Mouse (Mus musculus) ES-E14 (cell line): Measurements from ENCODE around the gene Opa3. TPM values are rescaled to one million over a fixed set of nuclear protein-coding genes. Genes with fewer than 3 reads are reported as not detected.
A peak's percentile ranks its signal among the peaks of the same experiment; 100 is the strongest.

Experiments used
- DNase-seq: peaks from one replicate; pipeline ENCODE4 v3.0.0-alpha.2; 2013; ENCODE audit warnings: low read depth, low spot score
- H3K27ac ChIP-seq: 2 replicates; pipeline ENCODE4 v1.5.1; 2012; ENCODE audit warnings: low read depth, mild to moderate bottlenecking, low read length, moderate library complexity, mixed read lengths; ENCODE audit not compliant: poor library complexity, insufficient read depth, severe bottlenecking
- H3K36me3 ChIP-seq: 2 replicates; pipeline ENCODE4 v1.6.1; 2012; ENCODE audit warnings: mild to moderate bottlenecking, low read length, moderate library complexity, mixed read lengths; ENCODE audit not compliant: control insufficient read depth, poor library complexity, insufficient read depth, severe bottlenecking
- H3K4me1 ChIP-seq, 2 experiments: fragments of 150-350 bp in 1 of 2; sonication (generic) in 1 of 2; 2 replicates each; pipeline ENCODE4 v1.6.1; 2012; ENCODE audit warnings: low read length in 2 of 2, mild to moderate bottlenecking in 1 of 2, mixed read lengths in 1 of 2; ENCODE audit not compliant: control insufficient read depth in 2 of 2, insufficient read depth in 2 of 2, poor library complexity in 1 of 2
- H3K4me3 ChIP-seq, 2 experiments: fragments of 150-350 bp in 1 of 2; sonication (generic) in 1 of 2; 2 replicates each; pipeline ENCODE4 v1.5.1; 2012; ENCODE audit warnings: low read length in 2 of 2, low read depth in 1 of 2, mild to moderate bottlenecking in 1 of 2, mixed read lengths in 1 of 2; ENCODE audit not compliant: insufficient read depth in 1 of 2, poor library complexity in 1 of 2, severe bottlenecking in 1 of 2
- H3K9ac ChIP-seq: 2 replicates; pipeline ENCODE4 v1.6.1; 2012; ENCODE audit warnings: low read depth, mild to moderate bottlenecking, low read length, mixed read lengths; ENCODE audit not compliant: poor library complexity, insufficient read depth, severe bottlenecking
- H3K9me3 ChIP-seq: fragments of 150-350 bp; sonication (generic); 2 replicates; pipeline ENCODE4 v1.6.1; 2012; ENCODE audit warnings: low read depth, mild to moderate bottlenecking, low read length; ENCODE audit not compliant: control insufficient read depth, insufficient read depth
- CHD2 ChIP-seq: IDR thresholded peaks from 2 replicates; pipeline ENCODE4 v1.6.1; 2014; ENCODE audit warnings: mild to moderate bottlenecking, low read depth, low read length, inconsistent platforms
- HCFC1 ChIP-seq: IDR thresholded peaks from 2 replicates; pipeline ENCODE4 v1.6.1; 2012; ENCODE audit warnings: low read length, inconsistent platforms, borderline replicate concordance; ENCODE audit not compliant: insufficient read depth
- MAFK ChIP-seq: IDR thresholded peaks from 2 replicates; pipeline ENCODE4 v1.6.1; 2014; ENCODE audit warnings: mild to moderate bottlenecking, low read depth, low read length, inconsistent platforms; ENCODE audit not compliant: insufficient read depth
- ZC3H11A ChIP-seq: IDR thresholded peaks from 2 replicates; pipeline ENCODE4 v1.6.1; 2012; ENCODE audit warnings: low read depth, mild to moderate bottlenecking, inconsistent platforms, low read length, borderline replicate concordance
- ZNF384 ChIP-seq: IDR thresholded peaks from 2 replicates; pipeline ENCODE4 v1.6.1; 2012; ENCODE audit warnings: low read depth, low read length, inconsistent platforms
- in situ Hi-C, 2 experiments: fragments of 600-800 bp; cut with MboI; formaldehyde crosslinking; loops; one replicate each; pipeline ENCODE4 v1.15.1; 2025; ENCODE audit warnings: low sequenced_read_pairs in 2 of 2, inconsistent platforms in 1 of 2; ENCODE audit not compliant: unreplicated experiment in 2 of 2
- total RNA-seq: library from RNA; depleted of rRNA; stranded (reverse); fragments of 300-350 nt; gene quantifications from 2 replicates; pipeline ENCODE4 v1.2.3, GENCODE M21; 2012

Opa3 gene
- total RNA-seq, 1 experiment = 15.8 TPM

- Histone ChIP-seq H3K9ac (no peak overlapping the region), H3K9me3 (no peaks in the 10 kb centered on the region), H3K36me3 (no peaks in the 10 kb centered on the region; the same call in 1 of the 2 replicates), H3K4me1 (peaks cover 3 to 15% of the 10 kb centered on the region in 2 experiments; a peak in 3 of 4 replicates), H3K4me3 (no peak overlapping the region), H3K27ac (no peak overlapping the region)
- in situ Hi-C loops = no loop called here
- TF ChIP-seq ZC3H11A (no peak), ZNF384 (no peak), CHD2 (no peak), HCFC1 (no peak), MAFK (no peak)
- no peak for DNase-seq
These were observed 10.6 kb upstream of the Opa3 start for GRCm38 (mm10) chr7:19217492-19217891.

- TF ChIP-seq MAFK = no peak
- no peak for TF ChIP-seq ZC3H11A
- no peak for TF ChIP-seq ZNF384
- no peak for TF ChIP-seq HCFC1
- no peak for TF ChIP-seq CHD2
- in situ Hi-C loops = no loop called here
- no peak for DNase-seq
- no peaks in the 10 kb centered on the region for H3K9me3 ChIP-seq
- H3K4me1 ChIP-seq = peaks cover 2 to 15% of the 10 kb centered on the region in 2 experiments; a peak in 3 of 4 replicates
- no peak overlapping the region for H3K27ac ChIP-seq
- peaks cover 2% of the 10 kb centered on the region; the same call in 1 of the 2 replicates for H3K36me3 ChIP-seq
- no peak overlapping the region for H3K4me3 ChIP-seq
- H3K9ac ChIP-seq = no peak overlapping the region
These were observed 10.2 kb upstream of the Opa3 start for GRCm38 (mm10) chr7:19217944-19218343.

GRCm38 (mm10) chr7:19220061-19220460 lies 8.1 kb upstream of the Opa3 start:
- Histone ChIP-seq H3K36me3 (peaks cover 6% of the 10 kb centered on the region; the same call in 1 of the 2 replicates), H3K9me3 (no peaks in the 10 kb centered on the region), H3K27ac (no peak overlapping the region), H3K4me1 (peaks cover 1 to 3% of the 10 kb centered on the region in 2 experiments; a peak in 1 of 4 replicates), H3K4me3 (no peak overlapping the region), H3K9ac (no peak overlapping the region)
- no peak for TF ChIP-seq CHD2
- TF ChIP-seq ZC3H11A = no peak
- TF ChIP-seq HCFC1 = no peak
- TF ChIP-seq MAFK = no peak
- no peak for TF ChIP-seq ZNF384
- in situ Hi-C loops = no loop called here
- DNase-seq = no peak

- DNase-seq = no peak
- Histone ChIP-seq H3K9ac (no peak overlapping the region), H3K4me3 (peak overlapping the region in 1 of 2 experiments; percentile 8; a peak in 2 of 4 replicates), H3K4me1 (peaks cover 0 to 6% of the 10 kb centered on the region in 2 experiments; a peak in 2 of 4 replicates), H3K27ac (no peak overlapping the region), H3K9me3 (no peaks in the 10 kb centered on the region), H3K36me3 (peaks cover 6% of the 10 kb centered on the region; the same call in 1 of the 2 replicates)
- TF ChIP-seq HCFC1 = no peak
- no peak for TF ChIP-seq CHD2
- no peak for TF ChIP-seq ZNF384
- no peak for TF ChIP-seq MAFK
- in situ Hi-C loops = no loop called here
These were observed 5.9 kb upstream of the Opa3 start for GRCm38 (mm10) chr7:19222189-19222588.

- DNase-seq = no peak
- peak overlapping the region in 1 of 2 experiments; percentile 8; a peak in 1 of 4 replicates for H3K4me3 ChIP-seq
- H3K4me1 ChIP-seq = peaks cover 0 to 6% of the 10 kb centered on the region in 2 experiments; a peak in 2 of 4 replicates
- no peak overlapping the region for H3K9ac ChIP-seq
- no peak for TF ChIP-seq ZC3H11A
- no peak for TF ChIP-seq HCFC1
- no peak for TF ChIP-seq CHD2
- no peak for TF ChIP-seq ZNF384
- no peak for TF ChIP-seq MAFK
- in situ Hi-C loops = no loop called here
- H3K9me3 ChIP-seq = no peaks in the 10 kb centered on the region
- no peak overlapping the region for H3K27ac ChIP-seq
- H3K36me3 ChIP-seq = peaks cover 6% of the 10 kb centered on the region; the same call in 1 of the 2 replicates
These were observed 5.3 kb upstream of the Opa3 start for GRCm38 (mm10) chr7:19222875-19223274.
